Comparison of ENCODE assay signal across 8 mouse cellular contexts in the genomic region with DNA sequence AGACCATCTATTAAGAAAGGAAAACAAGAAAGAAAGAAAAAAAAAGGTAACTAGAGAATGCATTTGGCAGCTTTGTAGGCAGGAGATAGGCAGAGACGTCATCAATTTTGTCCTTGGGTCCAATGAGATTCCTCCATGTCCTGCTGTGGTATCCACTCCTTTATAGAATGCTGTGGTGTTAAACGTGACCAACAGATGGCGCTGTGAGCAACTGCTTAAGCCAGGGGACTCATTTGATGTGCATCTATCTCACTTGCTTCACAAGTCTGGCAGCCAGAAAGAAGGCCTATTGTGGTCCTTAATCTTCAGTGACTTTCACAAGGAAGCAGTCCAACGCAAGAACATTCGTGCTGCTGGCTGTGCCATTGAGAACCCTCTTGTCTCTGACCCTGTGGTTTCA. TPM values are rescaled to one million over a fixed set of nuclear protein-coding genes. Genes with fewer than 3 reads are reported as not detected.
DNase-seq lines count a peak whose midpoint lies in the region; ATAC-seq and TF ChIP-seq lines count a peak whose summit lies in the region.
"Had no signal": no experiment of that assay in that cellular context is flagged by ENCODE, and none has a peak within 500 bp of the region (broad histone marks: within the 10 kb centered on the region; RNA-seq: fewer than 3 reads in every experiment).

No protein-coding gene starts in this region.

- H3K9me3 ChIP-seq in MEL (replicated peaks; ENCODE audit: insufficient read depth, low read length), result no peaks in the 10 kb centered on the region
- H3K9me3 ChIP-seq in kidney, embryonic 15.5 days (replicated peaks), result no peaks in the 10 kb centered on the region
- H3K9me3 ChIP-seq: liver, embryonic 15.5 days had no signal

- no peak overlapping the region for H3K9ac ChIP-seq in MEL (ENCODE audit: control insufficient read depth, low read depth, low read length, poor library complexity, severe bottlenecking)
- H3K9ac ChIP-seq in kidney, embryonic 15.5 days, result no peak overlapping the region
- H3K9ac ChIP-seq in liver, adult 2 months (ENCODE audit: low read depth, low read length), result no peak overlapping the region
- H3K9ac ChIP-seq: liver, embryonic 15.5 days had no signal

- H3K36me3 ChIP-seq in MEL (ENCODE audit: control insufficient read depth in 1 of 2, insufficient read depth in 2 of 2, low read length in 2 of 2), result 0 out of 4 replicates have a peak, but pooled peaks cover 0 to 2% of the 10 kb centered on the region in 2 experiments
- no peaks in the 10 kb centered on the region for H3K36me3 ChIP-seq in kidney, embryonic 15.5 days
- no peaks in the 10 kb centered on the region for H3K36me3 ChIP-seq in liver, adult 2 months (ENCODE audit: control insufficient read depth, insufficient read depth, low read length)
- H3K36me3 ChIP-seq: liver, embryonic 15.5 days had no signal

- 0 out of 2 replicates have a peak, but pooled peaks have one; percentile 25 for ATAC-seq in kidney, embryonic 15.5 days (replicated peaks; ENCODE audit: low FRiP score)

- H3K27ac ChIP-seq in MEL (ENCODE audit: control insufficient read depth, low read depth, low read length), result no peak overlapping the region
- H3K27ac ChIP-seq in kidney, embryonic 15.5 days, result no peak overlapping the region
- no peak overlapping the region for H3K27ac ChIP-seq in liver, adult 2 months (replicated peaks; ENCODE audit: insufficient read depth, low read depth, low read length)
- H3K27ac ChIP-seq: liver, embryonic 15.5 days had no signal

- WGBS in kidney, embryonic 15.5 days, result 23% methylated on average over 5 of the region's 5 CpGs
- WGBS in liver, adult 2 months, result 19% methylated on average over 5 of the region's 5 CpGs

- peak; percentile 67 for DNase-seq in CD4-positive helper T cell, adult 2 months (ENCODE audit: low read depth, low spot score)
- DNase-seq in MEL (ENCODE audit: low read depth, low spot score), result peak; percentile 88
- peak; percentile 25 to 32 for DNase-seq in cerebellum, adult 18-20 months
- peak; percentile 44 for DNase-seq in frontal cortex, postnatal 25 days (ENCODE audit: low spot score in 2 of 2)
- DNase-seq in liver, adult 2 months (ENCODE audit: extremely low read depth, low read depth, low spot score), result peak; percentile 36
- peak; percentile 79 for DNase-seq in retina, embryonic 14.5 days (ENCODE audit: low spot score)

- H3K4me3 ChIP-seq in MEL (ENCODE audit: control insufficient read depth in 1 of 2, insufficient read depth in 1 of 2, low read depth in 2 of 2, low read length in 2 of 2), result no peak overlapping the region
- H3K4me3 ChIP-seq in kidney, embryonic 15.5 days (replicated peaks), result no peak overlapping the region
- H3K4me3 ChIP-seq in liver, adult 2 months (ENCODE audit: insufficient read depth, low read depth, low read length), result no peak overlapping the region
- H3K4me3 ChIP-seq: liver, embryonic 15.5 days had no signal

- peak; percentile 61 for TF ChIP-seq RAD21 in MEL (IDR thresholded peaks at IDR 0.05; ENCODE audit: low read depth, low read length)

- peak; percentile 70 to 88 (median 81) for TF ChIP-seq CTCF in MEL (IDR thresholded peaks at IDR 0.05 in 2 of 3, conservative IDR thresholded peaks at IDR 0.05 in 1 of 3; ENCODE audit: control insufficient read depth in 1 of 3, insufficient read depth in 1 of 3, low read depth in 2 of 3, low read length in 3 of 3, poor library complexity in 1 of 3, severe bottlenecking in 1 of 3)
- peak; percentile 40 for TF ChIP-seq CTCF in liver, adult 2 months (IDR thresholded peaks at IDR 0.05; ENCODE audit: low read depth, low read length)

- H3K4me1 ChIP-seq in MEL (ENCODE audit: control insufficient read depth in 1 of 2, insufficient read depth in 2 of 2, low read length in 2 of 2), result peaks cover 0 to 3% of the 10 kb centered on the region in 2 experiments; a peak in 1 of 4 replicates
- no peaks in the 10 kb centered on the region for H3K4me1 ChIP-seq in kidney, embryonic 15.5 days
- no peaks in the 10 kb centered on the region for H3K4me1 ChIP-seq in liver, adult 2 months (ENCODE audit: control insufficient read depth, insufficient read depth, low read length)
- H3K4me1 ChIP-seq: liver, embryonic 15.5 days had no signal

- H3K27me3 ChIP-seq in MEL (ENCODE audit: control insufficient read depth in 1 of 2, insufficient read depth in 2 of 2, low read length in 2 of 2), result no peaks in the 10 kb centered on the region
- no peaks in the 10 kb centered on the region for H3K27me3 ChIP-seq in kidney, embryonic 15.5 days
- H3K27me3 ChIP-seq in liver, adult 2 months (ENCODE audit: control insufficient read depth, insufficient read depth, low read length), result no peaks in the 10 kb centered on the region
- H3K27me3 ChIP-seq: liver, embryonic 15.5 days had no signal

- no peak for TF ChIP-seq EP300 in MEL (IDR thresholded peaks at IDR 0.05; ENCODE audit: low read depth in 1 of 2, low read length in 2 of 2)

- no peaks in the 10 kb centered on the region for H3K79me2 ChIP-seq in MEL (ENCODE audit: control insufficient read depth, insufficient read depth, low read length, poor library complexity)
- no peaks in the 10 kb centered on the region for H3K79me2 ChIP-seq in liver, adult 2 months (ENCODE audit: control insufficient read depth, insufficient read depth, low read length)

- no peak for TF ChIP-seq POLR2A in MEL (IDR thresholded peaks at IDR 0.05; ENCODE audit: control insufficient read depth in 1 of 2, insufficient read depth in 1 of 2, low read depth in 1 of 2, low read length in 2 of 2, poor library complexity in 1 of 2)
- TF ChIP-seq POLR2A in liver, adult 2 months (IDR thresholded peaks at IDR 0.05; ENCODE audit: extremely low read depth, insufficient read depth, low read length), result no peak

- no peak overlapping the region for H3K4me2 ChIP-seq in kidney, embryonic 15.5 days
- H3K4me2 ChIP-seq: liver, embryonic 15.5 days had no signal

TF ChIP-seq in MEL, 35 proteins besides CTCF, POLR2A, EP300 and RAD21:
- no peak for TF ChIP-seq MAZ (IDR thresholded peaks at IDR 0.05; ENCODE audit: low read depth, low read length)
- peak; percentile 42 for TF ChIP-seq ZC3H11A (IDR thresholded peaks at IDR 0.05; ENCODE audit: low read depth, low read length)
- TF ChIP-seq CHD2 (IDR thresholded peaks at IDR 0.05; ENCODE audit: low read length), result no peak
- 0 out of 2 replicates have a peak, but pooled peaks have one; percentile 12 for TF ChIP-seq GATA1 (IDR thresholded peaks at IDR 0.05; ENCODE audit: low read depth, low read length)
- no peak for TF ChIP-seq SIN3A (IDR thresholded peaks at IDR 0.05; ENCODE audit: low read length)
- no peak for TF ChIP-seq MEF2A (IDR thresholded peaks at IDR 0.05; ENCODE audit: extremely low read depth, insufficient replicate concordance, low read depth, low read length, poor library complexity, severe bottlenecking)
- TF ChIP-seq SMC3 (IDR thresholded peaks at IDR 0.05; ENCODE audit: low read depth, low read length), result peak; percentile 60
- TF ChIP-seq TBP (IDR thresholded peaks at IDR 0.05; ENCODE audit: low read depth, low read length), result no peak
- TF ChIP-seq NELFE (IDR thresholded peaks at IDR 0.05; ENCODE audit: low read depth, low read length), result no peak
- TF ChIP-seq MAX (IDR thresholded peaks at IDR 0.05; ENCODE audit: low read length), result 0 out of 2 replicates have a peak, but pooled peaks have one; percentile 25
- TF ChIP-seq KAT2A (conservative IDR thresholded peaks at IDR 0.05; ENCODE audit: low read depth, low read length), result no peak
- no peak for TF ChIP-seq ZNF384 (IDR thresholded peaks at IDR 0.05; ENCODE audit: low read depth, low read length)
- no peak for TF ChIP-seq ELF1 (IDR thresholded peaks at IDR 0.05; ENCODE audit: low read depth, low read length)
- 0 out of 2 replicates have a peak, but pooled peaks have one; percentile 17 for TF ChIP-seq BHLHE40 (IDR thresholded peaks at IDR 0.05; ENCODE audit: borderline replicate concordance, low read depth, low read length)
- TF ChIP-seq GABPA (IDR thresholded peaks at IDR 0.05; ENCODE audit: low read depth, low read length), result no peak
TF ChIP-seq in MEL: peak in this region for 5.

RNA-seq across cellular contexts. Expression of a gene that starts 6.9 kb away (rescaled TPM):
- 0.59 and 1.0 TPM in 2 replicates for total RNA-seq in MEL (2012; rRNA removed)
- polyA plus RNA-seq in MEL (2012; ENCODE audit: insufficient read depth in 1 of 2, insufficient read length in 2 of 2, low read depth in 1 of 2, low replicate concordance in 2 of 2, missing spikeins in 1 of 2), result 1 to 10 TPM in 1 of 2 experiments, not detected in 1; 1.4 TPM
- polyA plus RNA-seq in kidney, embryonic 15.5 days (2015; fragmentation: Nextera tagmentation; extraction: Ambion mirVana), result 3.9 and 5.1 TPM in 2 replicates
- 1.8 and 1.9 TPM in 2 replicates for total RNA-seq in liver, adult 2 months (2014; rRNA removed)
- polyA plus RNA-seq in liver, adult 2 months (2012; rRNA removed), result 1.2 and 1.6 TPM in 2 replicates

RNA-seq across cellular contexts. Expression of a gene that starts 8.1 kb away (rescaled TPM):
- not detected in 2 replicates for total RNA-seq in MEL (2012; rRNA removed)
- not detected for polyA plus RNA-seq in MEL (2012; ENCODE audit: insufficient read depth in 1 of 2, insufficient read length in 2 of 2, low read depth in 1 of 2, low replicate concordance in 2 of 2, missing spikeins in 1 of 2)
- polyA plus RNA-seq in kidney, embryonic 15.5 days (2015; fragmentation: Nextera tagmentation; extraction: Ambion mirVana), result 1.2 and 1.5 TPM in 2 replicates
- total RNA-seq in liver, adult 2 months (2014; rRNA removed), result 0.28 TPM in 1 of 2 replicates, not detected in the other
- not detected in 2 replicates for polyA plus RNA-seq in liver, adult 2 months (2012; rRNA removed)

Comparison
In these comparisons a context has a peak if more than half of its experiments do, and no peak if none do; other contexts are left out.
1. DNase-seq: peak in every context shown above with its lines; median percentile 88 in MEL; 79 in retina, embryonic 14.5 days; 67 in CD4-positive helper T cell, adult 2 months; 44 in frontal cortex, postnatal 25 days; 36 in liver, adult 2 months; 28 in cerebellum, adult 18-20 months.